Mouse (Mus musculus): Measurements from ENCODE around the gene Man2b1. TPM values are rescaled to one million over a fixed set of nuclear protein-coding genes. Genes with fewer than 3 reads are reported as not detected.

Man2b1 gene
- polyA plus RNA-seq (2015; fragmentation: Nextera tagmentation; extraction: Ambion mirVana): 30.0 and 40.0 TPM in 2 replicates

GRCm38 (mm10) chr8:85083108-85083813 is at the start of gene Man2b1:
Gene Man2b1 (plus strand): TSS chr8:85083270.

DNA sequence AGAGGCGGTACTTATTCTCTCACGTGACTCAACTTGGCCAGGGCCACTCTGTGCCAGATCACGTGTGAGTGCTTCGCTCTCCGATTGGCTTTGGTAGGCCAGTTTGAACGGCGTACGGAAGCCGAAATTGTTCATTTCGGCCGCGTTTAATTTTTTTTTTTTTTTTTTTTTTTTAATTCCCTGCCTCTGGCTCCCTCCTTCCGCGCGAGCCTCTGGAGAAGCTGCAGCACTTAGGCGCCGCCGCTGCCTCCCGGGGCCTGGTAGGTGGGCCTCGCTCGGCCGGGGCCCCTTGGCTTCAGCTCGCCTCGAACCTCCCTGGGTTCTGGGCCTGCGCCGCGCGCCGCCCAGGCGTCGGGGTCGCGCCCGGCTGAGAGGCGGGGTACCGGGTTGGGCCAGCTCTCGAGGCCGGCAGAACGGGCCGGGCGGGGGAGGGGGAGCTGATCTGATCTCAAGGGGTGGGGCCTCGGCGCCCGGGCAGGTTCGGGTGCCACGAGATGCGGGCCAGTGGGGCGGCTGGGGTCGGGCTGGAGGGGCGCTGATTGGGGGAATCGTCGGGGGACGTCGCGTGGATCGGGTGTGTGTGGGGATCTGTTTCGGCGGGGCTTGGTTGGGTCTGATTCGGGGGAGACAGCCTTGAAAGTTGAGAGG is 46.2 kb upstream of the Man2b1 start, which contains the start of gene Tnpo2:
TSS of gene Tnpo2 (plus strand) at position 198 of the 648 bp plus-strand sequence.

DNA sequence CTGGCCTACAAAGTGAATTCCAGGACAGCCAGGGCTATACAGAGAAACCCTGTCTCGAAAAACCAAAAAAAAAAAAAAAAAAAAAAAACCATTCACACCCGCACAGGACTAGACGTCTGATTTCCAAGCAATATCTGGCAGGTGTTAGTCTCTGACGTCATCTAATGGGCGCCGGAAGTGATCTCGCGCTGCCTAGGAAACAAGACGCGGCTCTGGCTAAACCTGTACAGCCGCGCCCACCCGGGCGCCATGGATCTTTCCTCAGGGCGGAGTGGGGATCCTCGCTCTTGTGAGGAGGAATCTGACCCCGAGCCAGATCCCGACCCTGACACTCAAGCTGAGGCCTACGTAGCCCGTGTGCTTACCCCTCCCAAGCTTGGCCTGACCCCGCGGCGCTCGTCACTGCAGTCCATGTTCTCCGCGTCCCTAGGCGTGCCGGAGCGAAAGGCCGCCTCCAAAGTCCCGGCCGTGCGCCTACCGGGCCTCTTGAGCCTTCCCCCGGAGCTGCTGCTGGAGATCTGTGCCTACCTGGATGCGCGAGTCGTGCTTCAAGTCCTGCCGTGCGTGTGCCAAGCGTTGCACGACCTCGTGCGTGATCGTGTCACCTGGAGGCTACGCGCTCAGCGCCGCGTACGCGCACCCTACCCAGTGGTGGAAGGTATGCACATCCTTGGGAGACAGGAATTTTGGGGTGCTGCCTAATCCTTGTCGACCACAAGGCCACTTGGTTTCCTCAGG is 23.0 kb upstream of the Man2b1 start, which contains the start of gene Fbxw9:
TSS of gene Fbxw9 (plus strand) at position 177 of the 738 bp plus-strand sequence.

GRCm38 (mm10) chr8:85067982-85068381 is 15.1 kb upstream of the Man2b1 start, which contains the start of gene Gm5741:
Gene Gm5741 (minus strand): TSS chr8:85067982.

GRCm38 (mm10) chr8:85071514-85072281 is 11.4 kb upstream of the Man2b1 start, which contains the start of gene Dhps:
Gene Dhps (plus strand): TSS chr8:85071757.

DNA sequence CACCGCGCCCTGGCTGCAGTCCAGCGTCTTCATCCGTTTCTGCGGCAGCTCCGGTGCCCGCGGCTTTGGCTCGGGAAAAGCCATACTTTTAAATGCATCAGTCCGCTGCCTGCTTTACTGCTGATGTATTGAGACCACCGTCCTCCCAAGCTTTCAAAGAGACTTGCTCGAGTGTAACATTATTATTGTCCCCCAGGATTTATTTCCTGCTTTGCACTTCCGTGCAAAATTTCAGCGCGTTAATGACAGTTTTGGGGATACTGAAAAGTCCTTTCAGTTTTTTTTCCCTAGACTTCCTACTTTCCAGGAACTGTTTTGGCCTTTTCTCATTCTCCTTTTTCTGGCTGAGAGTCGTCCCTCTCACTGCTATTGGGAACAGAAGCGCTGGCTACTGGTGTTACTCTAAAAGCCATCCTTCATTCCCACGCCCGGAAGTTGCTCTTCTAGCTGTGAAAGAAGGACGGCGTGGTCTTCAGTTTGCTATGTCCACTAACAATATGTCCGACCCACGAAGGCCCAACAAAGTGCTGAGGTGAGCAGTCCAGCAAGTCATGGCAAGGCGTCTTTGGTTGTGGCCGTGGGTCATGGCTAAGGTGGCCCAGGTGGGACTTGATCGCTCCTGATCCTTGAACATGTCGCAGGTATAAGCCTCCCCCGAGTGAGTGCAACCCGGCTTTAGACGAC is 2.4 kb upstream of the Man2b1 start, which contains the start of gene Wdr83os:
TSS of gene Wdr83os (plus strand) at position 209 of the 684 bp plus-strand sequence.

DNA sequence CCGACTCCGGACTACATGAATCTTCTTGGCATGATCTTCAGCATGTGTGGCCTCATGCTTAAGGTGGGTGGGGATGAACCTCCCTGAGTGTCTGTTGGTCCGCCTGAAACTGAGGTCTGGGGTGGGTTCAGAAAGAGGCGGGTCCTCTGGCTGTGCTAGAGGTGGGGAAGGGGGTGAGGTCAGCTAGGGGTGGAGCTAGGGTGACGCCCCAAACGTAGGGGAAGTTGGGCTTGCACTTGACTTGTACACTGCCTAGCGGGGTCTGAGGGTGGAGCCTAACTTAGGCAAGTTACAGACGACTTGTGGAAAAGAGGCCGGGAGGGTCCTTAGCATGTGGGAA is 1.9 kb upstream of the Man2b1 start, which contains the start of gene Wdr83:
TSS of gene Wdr83 (minus strand) at position 91 of the 340 bp plus-strand sequence.

DNA sequence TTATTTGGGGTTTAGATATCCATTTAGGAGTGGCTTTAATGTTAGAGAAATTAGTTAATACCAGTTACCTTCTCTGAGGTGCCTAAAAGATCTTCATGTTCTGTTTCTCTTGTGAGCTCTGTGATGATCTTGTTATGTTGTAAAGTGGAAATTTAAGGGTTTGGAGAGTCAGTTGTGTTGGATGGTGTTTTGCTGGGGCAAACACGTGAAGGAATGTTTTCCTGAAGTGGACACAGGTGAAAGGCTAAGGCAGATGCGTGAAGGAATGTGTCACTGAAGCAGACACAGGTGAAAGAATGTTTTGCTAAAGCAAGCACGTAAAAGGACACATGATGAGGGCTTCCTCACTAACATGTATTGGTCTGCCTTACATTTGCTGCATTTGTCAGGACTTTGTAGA is 39.9 kb downstream of the Man2b1 start, which contains the start of gene Zfp791:
TSS of gene Zfp791 (minus strand) at position 101 of the 400 bp plus-strand sequence.

Small RNA genes lying within 50 kb of the gene (microRNA-seq; reads per million reads assigned to microRNA genes)
- gene Gm23388 (ENCODE audit: borderline replicate concordance, insufficient number of aligned reads) (not detected), gene Mir7070 (ENCODE audit: borderline replicate concordance, insufficient number of aligned reads) (not detected)

Other genes with a start within 250 kb of the Man2b1 start
- gene Rad23a, start 242.6 kb upstream of the Man2b1 start, polyA plus RNA-seq (2015; fragmentation: Nextera tagmentation; extraction: Ambion mirVana): 80.9 and 112 TPM in 2 replicates
- 326 and 438 TPM in 2 replicates for gene Calr, start 236.3 kb upstream of the Man2b1 start, polyA plus RNA-seq (2015; fragmentation: Nextera tagmentation; extraction: Ambion mirVana)
- gene Farsa, start 226.3 kb upstream of the Man2b1 start, polyA plus RNA-seq (2015; fragmentation: Nextera tagmentation; extraction: Ambion mirVana): 34.4 and 47.4 TPM in 2 replicates
- 52.9 and 54.5 TPM in 2 replicates for gene Syce2, start 211.2 kb upstream of the Man2b1 start, polyA plus RNA-seq (2015; fragmentation: Nextera tagmentation; extraction: Ambion mirVana)
- gene Gcdh, start 189.3 kb upstream of the Man2b1 start, polyA plus RNA-seq (2015; fragmentation: Nextera tagmentation; extraction: Ambion mirVana): 29.7 and 48.4 TPM in 2 replicates
- 9.0 and 20.1 TPM in 2 replicates for gene Klf1, start 181.3 kb upstream of the Man2b1 start, polyA plus RNA-seq (2015; fragmentation: Nextera tagmentation; extraction: Ambion mirVana)
- 10.5 and 16.2 TPM in 2 replicates for gene Dnase2a, start 174.7 kb upstream of the Man2b1 start, polyA plus RNA-seq (2015; fragmentation: Nextera tagmentation; extraction: Ambion mirVana)
- 3.6 and 11.0 TPM in 2 replicates for gene Mast1, start 145.9 kb upstream of the Man2b1 start, polyA plus RNA-seq (2015; fragmentation: Nextera tagmentation; extraction: Ambion mirVana)
- gene Rtbdn, start 136.3 kb upstream of the Man2b1 start, polyA plus RNA-seq (2015; fragmentation: Nextera tagmentation; extraction: Ambion mirVana): 0.12 and 0.61 TPM in 2 replicates
- 0.81 TPM in 1 of 2 replicates, not detected in the other for gene Gm49661, start 113.8 kb upstream of the Man2b1 start, polyA plus RNA-seq (2015; fragmentation: Nextera tagmentation; extraction: Ambion mirVana)
- 788 and 1,010 TPM in 2 replicates for gene Prdx2, start 113.7 kb upstream of the Man2b1 start, polyA plus RNA-seq (2015; fragmentation: Nextera tagmentation; extraction: Ambion mirVana)
- 136 and 227 TPM in 2 replicates for gene Rnaseh2a, start 113.5 kb upstream of the Man2b1 start, polyA plus RNA-seq (2015; fragmentation: Nextera tagmentation; extraction: Ambion mirVana)
- 25.6 and 40.6 TPM in 2 replicates for gene Junb, start 104.6 kb upstream of the Man2b1 start, polyA plus RNA-seq (2015; fragmentation: Nextera tagmentation; extraction: Ambion mirVana)
- gene Hook2, start 92.7 kb upstream of the Man2b1 start, polyA plus RNA-seq (2015; fragmentation: Nextera tagmentation; extraction: Ambion mirVana): 8.6 and 12.6 TPM in 2 replicates
- not detected in 2 replicates for gene Best2, start 68.7 kb upstream of the Man2b1 start, polyA plus RNA-seq (2015; fragmentation: Nextera tagmentation; extraction: Ambion mirVana)
- 101 and 111 TPM in 2 replicates for gene Asna1, start 58.0 kb upstream of the Man2b1 start, polyA plus RNA-seq (2015; fragmentation: Nextera tagmentation; extraction: Ambion mirVana)
- 114 and 124 TPM in 2 replicates for gene Trir, start 56.4 kb upstream of the Man2b1 start, polyA plus RNA-seq (2015; fragmentation: Nextera tagmentation; extraction: Ambion mirVana)
- gene Tnpo2, start 46.4 kb upstream of the Man2b1 start, polyA plus RNA-seq (2015; fragmentation: Nextera tagmentation; extraction: Ambion mirVana): 15.4 and 16.3 TPM in 2 replicates
- gene Fbxw9, start 23.2 kb upstream of the Man2b1 start, polyA plus RNA-seq (2015; fragmentation: Nextera tagmentation; extraction: Ambion mirVana): 33.5 and 34.5 TPM in 2 replicates
- gene Gm5741, start 15.3 kb upstream of the Man2b1 start, polyA plus RNA-seq (2015; fragmentation: Nextera tagmentation; extraction: Ambion mirVana): not detected in 2 replicates
- 54.9 and 58.6 TPM in 2 replicates for gene Dhps, start 11.5 kb upstream of the Man2b1 start, polyA plus RNA-seq (2015; fragmentation: Nextera tagmentation; extraction: Ambion mirVana)
- 109 and 143 TPM in 2 replicates for gene Wdr83os, start 2.5 kb upstream of the Man2b1 start, polyA plus RNA-seq (2015; fragmentation: Nextera tagmentation; extraction: Ambion mirVana)
- gene Wdr83, start 2.0 kb upstream of the Man2b1 start, polyA plus RNA-seq (2015; fragmentation: Nextera tagmentation; extraction: Ambion mirVana): 23.8 and 33.0 TPM in 2 replicates
- gene Zfp791, start 39.8 kb downstream of the Man2b1 start, polyA plus RNA-seq (2015; fragmentation: Nextera tagmentation; extraction: Ambion mirVana): 1.4 and 2.2 TPM in 2 replicates
- not detected in 2 replicates for gene Cks1brt, start 68.7 kb downstream of the Man2b1 start, polyA plus RNA-seq (2015; fragmentation: Nextera tagmentation; extraction: Ambion mirVana)
- gene Olfr371, start 142.7 kb downstream of the Man2b1 start, polyA plus RNA-seq (2015; fragmentation: Nextera tagmentation; extraction: Ambion mirVana): not detected in 2 replicates
- gene Orc6, start 216.4 kb downstream of the Man2b1 start, polyA plus RNA-seq (2015; fragmentation: Nextera tagmentation; extraction: Ambion mirVana): 61.5 and 63.4 TPM in 2 replicates
- gene Vps35, start 216.5 kb downstream of the Man2b1 start, polyA plus RNA-seq (2015; fragmentation: Nextera tagmentation; extraction: Ambion mirVana): 140 and 147 TPM in 2 replicates